Mouse (Mus musculus) midbrain, embryonic 16.5 days (tissue): ENCODE data around the gene Olfr1359. TPM values are rescaled to one million over a fixed set of nuclear protein-coding genes. Genes with fewer than 3 reads are reported as not detected.

ENCODE experiments used
- ATAC-seq: fragments of 200-750 bp; cut with Nextera tagmentation; 2 replicates; pipeline ENCODE4 v1.8.0; 2017; ENCODE audit warnings: moderate TSS enrichment
- H3K27ac ChIP-seq: fragments of 300-500 bp; sonication (generic); 2 replicates; pipeline ENCODE4 v1.5.1; 2014; ENCODE audit warnings: mild to moderate bottlenecking, low read length, mixed read lengths
- H3K27me3 ChIP-seq: fragments of 300-500 bp; sonication (generic); 2 replicates; pipeline ENCODE4 v1.6.1; 2014; ENCODE audit warnings: low read depth, low read length, mixed read lengths; ENCODE audit not compliant: control insufficient read depth, insufficient read depth
- H3K36me3 ChIP-seq: fragments of 300-500 bp; sonication (generic); 2 replicates; pipeline ENCODE4 v1.6.1; 2014; ENCODE audit warnings: mild to moderate bottlenecking, low read length, moderate library complexity, mixed read lengths; ENCODE audit not compliant: control insufficient read depth, insufficient read depth
- H3K4me1 ChIP-seq: fragments of 300-500 bp; sonication (generic); 2 replicates; pipeline ENCODE4 v1.6.1; 2014; ENCODE audit warnings: mild to moderate bottlenecking, low read length, mixed read lengths; ENCODE audit not compliant: control insufficient read depth, insufficient read depth
- H3K4me2 ChIP-seq: fragments of 300-500 bp; sonication (generic); 2 replicates; pipeline ENCODE4 v1.6.1; 2014; ENCODE audit warnings: mild to moderate bottlenecking, low read length, mixed read lengths
- H3K4me3 ChIP-seq: fragments of 300-500 bp; sonication (generic); 2 replicates; pipeline ENCODE4 v1.5.1; 2014; ENCODE audit warnings: low read depth, mild to moderate bottlenecking, low read length, moderate library complexity, mixed read lengths
- H3K9ac ChIP-seq: fragments of 300-500 bp; sonication (generic); 2 replicates; pipeline ENCODE4 v1.6.1; 2014; ENCODE audit warnings: low read depth, low read length, mixed read lengths
- H3K9me3 ChIP-seq: fragments of 300-500 bp; sonication (generic); replicated peaks from 2 replicates; pipeline ENCODE4 v1.6.1; 2014; ENCODE audit warnings: mild to moderate bottlenecking, low read length, mixed read lengths; ENCODE audit not compliant: control insufficient read depth, poor library complexity, severe bottlenecking
- WGBS: fragments of 180-500 bp; shearing (Covaris S2); extraction: QIAGEN DNeasy Blood & Tissue Kit; methylation state at CpG from one replicate; pipeline ENCODE4 v1.1.7; 2014; 5-methylcytosine and 5-hydroxymethylcytosine counted together
- microRNA-seq: library from miRNA; unstranded; fragments of <30 nt; microRNA quantifications from one replicate; pipeline ENCODE4, GENCODE M21; 2017
- polyA plus RNA-seq: library from polyadenylated mRNA; unstranded; fragments of >200 nt; fragmentation: Nextera tagmentation; extraction: Ambion mirVana; gene quantifications from 2 replicates; pipeline ENCODE4 v1.2.1, GENCODE M21; 2015

Olfr1359 gene
- polyA plus RNA-seq, 1 experiment from 2014 or later, result not detected

DNA sequence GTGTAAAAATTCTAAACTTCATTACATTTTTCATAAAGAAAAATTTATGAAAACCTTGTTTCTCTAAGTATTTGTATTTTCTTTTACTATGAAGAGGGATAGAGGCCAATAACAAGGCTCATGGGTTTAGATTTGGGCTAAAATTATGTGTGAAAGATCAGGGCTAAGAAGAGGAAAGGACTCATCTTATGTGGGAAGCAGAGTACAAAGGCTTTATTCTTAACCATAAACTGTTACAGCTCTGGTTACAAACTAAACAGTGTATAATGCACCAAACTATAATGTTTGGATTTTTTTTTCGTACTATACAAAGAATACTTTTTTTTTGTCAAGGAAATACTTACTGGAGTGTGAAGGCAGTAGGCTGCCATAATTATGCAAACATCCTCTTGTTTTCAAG is 57.8 kb downstream of the Olfr1359 start:
- Histone ChIP-seq H3K9me3 (no peaks in the 10 kb centered on the region), H3K4me1 (peaks cover 12% of the 10 kb centered on the region), H3K36me3 (no peaks in the 10 kb centered on the region), H3K9ac (no peak overlapping the region), H3K4me2 (no peak overlapping the region), H3K27me3 (no peaks in the 10 kb centered on the region), H3K27ac (no peak overlapping the region), H3K4me3 (no peak overlapping the region)
- WGBS, result 71% methylated on average over 1 of the region's 1 CpGs
- ATAC-seq, result no peak

Small RNA genes within 50 kb of the gene (microRNA-seq; reads per million reads assigned to microRNA genes)
- gene Gm44357, result not detected
- gene Gm44367, result not detected
- gene Gm44454, result not detected

Other genes starting within 250 kb of the Olfr1359 start
- 21.5 and 23.4 TPM in 2 replicates for gene Zscan26, start 244.4 kb upstream of the Olfr1359 start, polyA plus RNA-seq
- 3.8 and 4.5 TPM in 2 replicates for gene Nkapl, start 229.6 kb upstream of the Olfr1359 start, polyA plus RNA-seq
- 12.0 and 13.2 TPM in 2 replicates for gene Zkscan4, start 219.2 kb upstream of the Olfr1359 start, polyA plus RNA-seq
- not detected in 2 replicates for gene Gm10065, start 218.7 kb upstream of the Olfr1359 start, polyA plus RNA-seq
- 0.43 and 0.56 TPM in 2 replicates for gene AK157302, start 202.9 kb upstream of the Olfr1359 start, polyA plus RNA-seq
- gene Gm11273, start 196.7 kb upstream of the Olfr1359 start, polyA plus RNA-seq, result 4.3 and 7.3 TPM in 2 replicates
- gene Zkscan8, start 167.0 kb upstream of the Olfr1359 start, polyA plus RNA-seq, result 4.1 and 4.3 TPM in 2 replicates
- 0.09 and 0.15 TPM in 2 replicates for gene Olfr1366, start 155.3 kb upstream of the Olfr1359 start, polyA plus RNA-seq
- not detected in 2 replicates for gene Olfr1535, start 138.2 kb upstream of the Olfr1359 start, polyA plus RNA-seq
- gene Olfr1364, start 116.4 kb upstream of the Olfr1359 start, polyA plus RNA-seq, result not detected in 2 replicates
- gene Olfr1362, start 84.1 kb upstream of the Olfr1359 start, polyA plus RNA-seq, result not detected in 2 replicates
- gene Olfr11, start 55.6 kb upstream of the Olfr1359 start, polyA plus RNA-seq, result 0.07 TPM in 1 of 2 replicates, not detected in the other
- not detected in 2 replicates for gene Olfr1361, start 34.7 kb upstream of the Olfr1359 start, polyA plus RNA-seq
- not detected in 2 replicates for gene Olfr1360, start 20.7 kb upstream of the Olfr1359 start, polyA plus RNA-seq
- gene Hist1h2bl, start 18.0 kb downstream of the Olfr1359 start, polyA plus RNA-seq, result not detected in 2 replicates
- 3.5 and 9.7 TPM in 2 replicates for gene Hist1h2ai, start 18.3 kb downstream of the Olfr1359 start, polyA plus RNA-seq
- 3.4 TPM in 1 of 2 replicates, not detected in the other for gene Hist1h3h, start 19.5 kb downstream of the Olfr1359 start, polyA plus RNA-seq
- gene Hist1h2bm, start 23.9 kb downstream of the Olfr1359 start, polyA plus RNA-seq, result 1.2 and 1.4 TPM in 2 replicates
- 0.40 and 0.80 TPM in 2 replicates for gene Hist1h4j, start 37.0 kb downstream of the Olfr1359 start, polyA plus RNA-seq
- 2.7 TPM in 1 of 2 replicates, not detected in the other for gene Hist1h4k, start 52.4 kb downstream of the Olfr1359 start, polyA plus RNA-seq
- 4.9 and 5.7 TPM in 2 replicates for gene Hist1h2ak, start 55.7 kb downstream of the Olfr1359 start, polyA plus RNA-seq
- gene Hist1h2bn, start 56.0 kb downstream of the Olfr1359 start, polyA plus RNA-seq, result 1.1 TPM in 1 of 2 replicates, not detected in the other
- gene Hist1h1b, start 82.5 kb downstream of the Olfr1359 start, polyA plus RNA-seq, result 0.69 and 2.4 TPM in 2 replicates
- gene Hist1h3i, start 85.3 kb downstream of the Olfr1359 start, polyA plus RNA-seq, result 13.1 and 17.6 TPM in 2 replicates
- not detected in 2 replicates for gene Hist1h2an, start 89.1 kb downstream of the Olfr1359 start, polyA plus RNA-seq
- 0.72 TPM in 1 of 2 replicates, not detected in the other for gene Hist1h2bp, start 89.3 kb downstream of the Olfr1359 start, polyA plus RNA-seq
- gene Hist1h2bq, start 112.1 kb downstream of the Olfr1359 start, polyA plus RNA-seq, result 3.4 and 3.5 TPM in 2 replicates
- not detected in 2 replicates for gene Hist1h2ao, start 112.4 kb downstream of the Olfr1359 start, polyA plus RNA-seq
- 3.7 TPM in 1 of 2 replicates, not detected in the other for gene Hist1h4m, start 113.6 kb downstream of the Olfr1359 start, polyA plus RNA-seq
- gene Hist1h4n, start 134.1 kb downstream of the Olfr1359 start, polyA plus RNA-seq, result 2.6 and 2.8 TPM in 2 replicates
- 276 and 359 TPM in 2 replicates for gene Hist1h2ap, start 135.4 kb downstream of the Olfr1359 start, polyA plus RNA-seq
- gene Hist1h2br, start 135.6 kb downstream of the Olfr1359 start, polyA plus RNA-seq, result 2.9 and 3.5 TPM in 2 replicates
- gene Zfp184, start 247.0 kb downstream of the Olfr1359 start, polyA plus RNA-seq, result 12.0 and 13.7 TPM in 2 replicates